Mouse (Mus musculus) megakaryocyte, embryonic 14.5 days (primary cell): ENCODE results near the gene Zdhhc21. TPM values are rescaled to one million over a fixed set of nuclear protein-coding genes. Genes with fewer than 3 reads are reported as not detected.
A peak's percentile ranks its signal among the peaks of the same experiment; 100 is the strongest.

ENCODE experiments used
- H3K27me3 ChIP-seq: replicated peaks from 2 replicates; pipeline ENCODE3; 2012; ENCODE audit warnings: inconsistent platforms
- H3K36me3 ChIP-seq: replicated peaks from 2 replicates; pipeline ENCODE3; 2012; ENCODE audit warnings: low read length, inconsistent platforms, mixed read lengths
- H3K4me1 ChIP-seq: 2 replicates; pipeline ENCODE4 v1.6.1; 2012; ENCODE audit warnings: inconsistent platforms
- H3K4me3 ChIP-seq: replicated peaks from 2 replicates; pipeline ENCODE3; 2012; ENCODE audit warnings: moderate library complexity, mild to moderate bottlenecking, inconsistent platforms
- H3K9me3 ChIP-seq: 2 replicates; pipeline ENCODE4 v1.6.1; 2012; ENCODE audit warnings: inconsistent platforms
- FLI1 ChIP-seq: IDR thresholded peaks from 2 replicates; pipeline ENCODE4 v1.6.1; 2012; ENCODE audit warnings: low read length, inconsistent platforms, mixed read lengths
- GATA1 ChIP-seq: IDR thresholded peaks from 3 replicates; pipeline ENCODE4 v1.6.1; 2012; ENCODE audit warnings: mixed read lengths, low read length, inconsistent platforms, borderline replicate concordance
- polyA plus RNA-seq: library from polyadenylated mRNA; stranded (reverse); fragments of >175 nt; gene quantifications from 2 replicates; pipeline ENCODE4 v1.2.3, GENCODE M21; 2012; ENCODE audit warnings: low replicate concordance; ENCODE audit not compliant: insufficient read depth

Zdhhc21 gene
- polyA plus RNA-seq, 1 experiment: 0.32 TPM

GRCm38 (mm10) chr4:82867111-82867510 lies 7.4 kb upstream of the Zdhhc21 start:
- peaks cover 3% of the 10 kb centered on the region for H3K27me3 ChIP-seq
- no peak for TF ChIP-seq FLI1
- TF ChIP-seq GATA1: no peak
- no peaks in the 10 kb centered on the region for H3K36me3 ChIP-seq
- no peaks in the 10 kb centered on the region; the same call in 1 of the 2 replicates for H3K9me3 ChIP-seq
- no peak overlapping the region for H3K4me3 ChIP-seq
- H3K4me1 ChIP-seq: peaks cover 10% of the 10 kb centered on the region; the same call in 1 of the 2 replicates

GRCm38 (mm10) chr4:82864974-82865699 lies 5.4 kb upstream of the Zdhhc21 start:
- Histone ChIP-seq H3K36me3 (no peaks in the 10 kb centered on the region), H3K27me3 (peaks cover 3% of the 10 kb centered on the region), H3K4me3 (no peak overlapping the region), H3K4me1 (peaks cover 12% of the 10 kb centered on the region), H3K9me3 (no peaks in the 10 kb centered on the region; the same call in 1 of the 2 replicates)
- TF ChIP-seq FLI1 (no peak), GATA1 (no peak)

GRCm38 (mm10) chr4:82863316-82863715 lies 3.6 kb upstream of the Zdhhc21 start:
- no peak overlapping the region for H3K4me3 ChIP-seq
- no peaks in the 10 kb centered on the region for H3K36me3 ChIP-seq
- H3K27me3 ChIP-seq: peaks cover 3% of the 10 kb centered on the region
- no peak for TF ChIP-seq FLI1
- TF ChIP-seq GATA1: no peak
- no peaks in the 10 kb centered on the region for H3K9me3 ChIP-seq
- H3K4me1 ChIP-seq: peaks cover 23% of the 10 kb centered on the region

GRCm38 (mm10) chr4:82861451-82861850 lies 1.7 kb upstream of the Zdhhc21 start:
- H3K27me3 ChIP-seq: peaks cover 3% of the 10 kb centered on the region
- peaks cover 29% of the 10 kb centered on the region for H3K4me1 ChIP-seq
- no peak overlapping the region for H3K4me3 ChIP-seq
- TF ChIP-seq GATA1 (no peak), FLI1 (no peak)
- H3K9me3 ChIP-seq: no peaks in the 10 kb centered on the region
- no peaks in the 10 kb centered on the region for H3K36me3 ChIP-seq

GRCm38 (mm10) chr4:82860566-82860965 lies 808 bp upstream of the Zdhhc21 start:
- H3K27me3 ChIP-seq: peaks cover 3% of the 10 kb centered on the region
- peaks cover 38% of the 10 kb centered on the region for H3K4me1 ChIP-seq
- H3K4me3 ChIP-seq: no peak overlapping the region
- TF ChIP-seq GATA1 (no peak), FLI1 (no peak)
- no peaks in the 10 kb centered on the region for H3K9me3 ChIP-seq
- no peaks in the 10 kb centered on the region for H3K36me3 ChIP-seq

GRCm38 (mm10) chr4:82858431-82859010 lies 1.2 kb downstream of the Zdhhc21 start:
- Histone ChIP-seq H3K27me3 (peaks cover 3% of the 10 kb centered on the region), H3K4me3 (peak overlapping the region; percentile 96)

GRCm38 (mm10) chr4:82856986-82857385 lies 2.8 kb downstream of the Zdhhc21 start:
- Histone ChIP-seq H3K9me3 (no peaks in the 10 kb centered on the region), H3K4me3 (no peak overlapping the region), H3K36me3 (peaks cover 7% of the 10 kb centered on the region), H3K27me3 (no peaks in the 10 kb centered on the region), H3K4me1 (peaks cover 63% of the 10 kb centered on the region)
- TF ChIP-seq GATA1: no peak

More at GRCm38 (mm10) chr4:82858431-82859010, 1.2 kb downstream of the Zdhhc21 start:
- TF ChIP-seq GATA1: no peak
- TF ChIP-seq FLI1: no peak
- no peaks in the 10 kb centered on the region for H3K9me3 ChIP-seq
- H3K4me1 ChIP-seq: peaks cover 48% of the 10 kb centered on the region
- H3K36me3 ChIP-seq: no peaks in the 10 kb centered on the region

- Histone ChIP-seq H3K27me3 (no peaks in the 10 kb centered on the region), H3K4me3 (no peak overlapping the region), H3K4me1 (peaks cover 76% of the 10 kb centered on the region), H3K9me3 (no peaks in the 10 kb centered on the region), H3K36me3 (peaks cover 10% of the 10 kb centered on the region)
- TF ChIP-seq GATA1 (no peak), FLI1 (no peak)
Measured at GRCm38 (mm10) chr4:82853809-82854208, 5.9 kb downstream of the Zdhhc21 start.

GRCm38 (mm10) chr4:82848552-82849234 lies 11.1 kb downstream of the Zdhhc21 start:
- H3K9me3 ChIP-seq: no peaks in the 10 kb centered on the region
- peaks cover 34% of the 10 kb centered on the region for H3K36me3 ChIP-seq

GRCm38 (mm10) chr4:82837526-82838240 lies 22.1 kb downstream of the Zdhhc21 start:
- H3K4me1 ChIP-seq: no peaks in the 10 kb centered on the region
- TF ChIP-seq GATA1 (no peak), FLI1 (no peak)
- H3K27me3 ChIP-seq: no peaks in the 10 kb centered on the region
- H3K4me3 ChIP-seq: no peak overlapping the region
- no peaks in the 10 kb centered on the region for H3K9me3 ChIP-seq
- H3K36me3 ChIP-seq: peaks cover 70% of the 10 kb centered on the region

More at GRCm38 (mm10) chr4:82848552-82849234, 11.1 kb downstream of the Zdhhc21 start:
- no peaks in the 10 kb centered on the region for H3K27me3 ChIP-seq
- peaks cover 58% of the 10 kb centered on the region for H3K4me1 ChIP-seq
- H3K4me3 ChIP-seq: peak overlapping the region; percentile 87
- TF ChIP-seq FLI1 (no peak), GATA1 (peak; percentile 21; the same call in 1 of the 3 replicates)
